In the genomic region with DNA sequence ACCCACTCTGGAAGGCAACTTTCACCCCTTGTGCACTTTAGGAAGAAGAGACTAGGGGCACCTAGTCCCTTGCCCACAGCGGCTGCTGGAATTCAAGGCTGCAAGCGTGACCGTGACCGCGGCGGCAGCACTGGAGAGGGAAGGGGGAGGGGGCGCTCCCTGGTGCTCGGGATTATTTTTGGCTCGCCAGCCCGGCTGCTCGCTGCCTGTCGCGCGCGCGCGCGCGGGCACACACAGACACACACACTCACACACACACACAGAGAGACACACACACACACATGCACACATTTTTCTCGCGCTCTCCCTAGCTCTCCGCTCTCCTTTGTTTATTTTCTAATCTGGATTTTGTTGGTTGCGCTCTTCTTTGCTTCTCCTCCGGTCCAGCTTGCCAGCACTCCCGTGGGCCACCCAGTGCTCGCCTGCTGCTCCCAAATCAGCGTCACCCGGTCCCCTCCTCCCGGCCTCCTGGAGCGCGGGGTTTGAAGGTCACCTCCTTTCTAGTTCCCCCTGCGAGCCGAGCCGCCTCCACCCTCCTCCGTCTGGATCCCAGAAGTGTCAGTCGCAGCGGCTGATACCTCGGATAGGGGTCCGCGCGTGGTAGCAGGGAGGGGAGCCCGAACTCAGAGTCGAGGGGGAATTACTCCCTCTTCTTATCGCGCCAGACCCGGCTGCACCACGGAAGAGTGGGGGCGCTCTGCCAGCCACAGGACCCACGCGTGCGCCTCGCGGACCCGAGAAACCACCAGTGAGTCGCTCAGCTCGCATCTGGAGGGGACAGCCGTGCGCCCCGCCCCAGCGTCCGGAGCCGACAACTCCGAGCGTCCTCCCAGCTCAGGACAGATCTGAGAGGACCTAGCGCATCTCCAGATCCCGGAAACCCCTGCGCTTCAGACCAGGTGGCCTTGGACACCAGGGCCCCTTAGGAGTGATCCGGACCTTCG, we compare ENCODE assay signal across 7 mouse cellular contexts. TPM values are rescaled to one million over a fixed set of nuclear protein-coding genes. Genes with fewer than 3 reads are reported as not detected.
DNase-seq lines count a peak whose midpoint lies in the region; ATAC-seq and TF ChIP-seq lines count a peak whose summit lies in the region.

Gene Rbfox1 (plus strand): TSS at position 610 of the 944 bp plus-strand sequence.

- no peak within 1 kb of the TSS for H3K27ac ChIP-seq in forebrain, embryonic 13.5 days
- no peak within 1 kb of the TSS for H3K27ac ChIP-seq in heart, embryonic 16.5 days (ENCODE audit: low read length)
- peak within 1 kb of the TSS; percentile 91 for H3K27ac ChIP-seq in left cerebral cortex, adult 2 months
- peak within 1 kb of the TSS; percentile 84 for H3K27ac ChIP-seq in olfactory bulb, adult 2 months (ENCODE audit: insufficient read depth, low read depth, low read length)

- peak within 1 kb of the TSS; percentile 60 for H3K9ac ChIP-seq in forebrain, embryonic 13.5 days
- peak within 1 kb of the TSS; percentile 25; the same call in 1 of the 2 replicates for H3K9ac ChIP-seq in heart, embryonic 16.5 days (ENCODE audit: low read length)

- peak within 1 kb of the TSS; percentile 52 for H3K4me3 ChIP-seq in forebrain, embryonic 13.5 days
- peak within 1 kb of the TSS; percentile 53 for H3K4me3 ChIP-seq in heart, embryonic 16.5 days (ENCODE audit: low read length)
- H3K4me3 ChIP-seq in left cerebral cortex, adult 2 months: peak within 1 kb of the TSS; percentile 70
- peak within 1 kb of the TSS; percentile 78 for H3K4me3 ChIP-seq in olfactory bulb, adult 2 months (ENCODE audit: insufficient read depth, low read depth, low read length)

- peak within 1 kb of the TSS; percentile 76 for H3K4me2 ChIP-seq in forebrain, embryonic 13.5 days
- peak within 1 kb of the TSS; percentile 82 for H3K4me2 ChIP-seq in heart, embryonic 16.5 days (ENCODE audit: low read depth, low read length)

- H3K4me1 ChIP-seq in forebrain, embryonic 13.5 days: peaks cover 11% of the 10 kb centered on the region; the same call in 1 of the 2 replicates
- peaks cover 2% of the 10 kb centered on the region; the same call in 1 of the 2 replicates for H3K4me1 ChIP-seq in heart, embryonic 16.5 days (ENCODE audit: control insufficient read depth, insufficient read depth, low read length)
- peaks cover 11% of the 10 kb centered on the region; the same call in 1 of the 2 replicates for H3K4me1 ChIP-seq in olfactory bulb, adult 2 months (ENCODE audit: control insufficient read depth, insufficient read depth, low read length)

- no peak for TF ChIP-seq POLR2A in brain, embryonic 14.5 days (IDR thresholded peaks at IDR 0.05; ENCODE audit: borderline replicate concordance, extremely low read depth, insufficient read depth, insufficient read length, poor library complexity, severe bottlenecking)
- peak; percentile 26 for TF ChIP-seq POLR2A in olfactory bulb, adult 2 months (IDR thresholded peaks at IDR 0.05; ENCODE audit: insufficient read depth, low read depth, low read length)

- ATAC-seq in forebrain, embryonic 13.5 days: peak; percentile 72
- ATAC-seq in heart, embryonic 16.5 days (replicated peaks; ENCODE audit: extremely low read depth, insufficient read depth, low FRiP score): no peak; the same call in 1 of the 2 replicates

- H3K9me3 ChIP-seq in forebrain, embryonic 13.5 days (replicated peaks): no peaks in the 10 kb centered on the region
- no peaks in the 10 kb centered on the region for H3K9me3 ChIP-seq in heart, embryonic 16.5 days (replicated peaks; ENCODE audit: control insufficient read depth, low read length)

- H3K36me3 ChIP-seq in forebrain, embryonic 13.5 days (ENCODE audit: poor library complexity, severe bottlenecking): no peaks in the 10 kb centered on the region
- no peaks in the 10 kb centered on the region for H3K36me3 ChIP-seq in heart, embryonic 16.5 days (ENCODE audit: control insufficient read depth, insufficient read depth)

- peak; percentile 3 for DNase-seq in ES-CJ7 (ENCODE audit: low read depth, low spot score)
- peak; percentile 69 for DNase-seq in brain, embryonic 14.5 days (ENCODE audit: low read depth)
- DNase-seq in left cerebral cortex, adult 2 months (ENCODE audit: extremely low spot score in 1 of 2, low spot score in 2 of 2): peak; percentile 67 to 68
- no peak for DNase-seq in c-Kit-positive CD71-positive TER-119-positive erythroid progenitor cells, embryonic 14.5 days (ENCODE audit: low spot score)

- peaks cover 46% of the 10 kb centered on the region for H3K27me3 ChIP-seq in forebrain, embryonic 13.5 days
- H3K27me3 ChIP-seq in heart, embryonic 16.5 days (ENCODE audit: control insufficient read depth, insufficient read depth, low read length): peaks cover 28% of the 10 kb centered on the region

- intact Hi-C loops in left cerebral cortex, adult 2 months (cut with DNase I): loop anchor here (5.0 kb wide), 2 partner anchors 47 to 413 kb away; no protein-coding TSS in a partner anchor

- TF ChIP-seq CTCF in brain, embryonic 14.5 days (IDR thresholded peaks at IDR 0.05; ENCODE audit: borderline replicate concordance, extremely low read depth, insufficient read depth, insufficient read length): no peak
- no peak; the same call in 1 of the 2 replicates for TF ChIP-seq CTCF in left cerebral cortex, adult 2 months (IDR thresholded peaks at IDR 0.05)
- TF ChIP-seq CTCF in olfactory bulb, adult 2 months (IDR thresholded peaks at IDR 0.05; ENCODE audit: insufficient read depth, low read depth, low read length): no peak; the same call in 1 of the 2 replicates

- WGBS in forebrain, embryonic 13.5 days: under 1% methylated on average over 64 of the region's 69 CpGs
- WGBS in heart, embryonic 16.5 days: 1% methylated on average over 69 of the region's 69 CpGs
- under 1% methylated on average over 69 of the region's 69 CpGs for WGBS in olfactory bulb, adult 2 months

RNA-seq across cellular contexts. Expression of gene Rbfox1, which starts in this region (rescaled TPM):
- polyA plus RNA-seq in brain, embryonic 14.5 days (2012; rRNA removed): 60.3 and 98.9 TPM in 2 replicates
- polyA plus RNA-seq in forebrain, embryonic 13.5 days (2015; fragmentation: Nextera tagmentation; extraction: Ambion mirVana): 52.1 and 58.3 TPM in 2 replicates
- polyA plus RNA-seq in heart, embryonic 16.5 days (2015; fragmentation: Nextera tagmentation; extraction: Ambion mirVana): 5.9 and 6.1 TPM in 2 replicates
- 100 to 1,000 TPM; 330 to 336 TPM for total RNA-seq in left cerebral cortex, adult 2 months (2021)
- not detected in 2 replicates for polyA plus RNA-seq in olfactory bulb, adult 2 months (2012; ENCODE audit: insufficient read depth, insufficient read length, low replicate concordance, missing spikeins)

Comparison
In these comparisons a context has a peak if more than half of its experiments do, and no peak if none do; other contexts are left out.
1. H3K27ac ChIP-seq: peak in left cerebral cortex, adult 2 months (single experiment) and olfactory bulb, adult 2 months (single experiment); none in forebrain, embryonic 13.5 days (single experiment) and heart, embryonic 16.5 days (single experiment).
2. Peak in every context shown above with its lines, with median percentiles within 50 percentile points of each other: H3K4me3 ChIP-seq.